Mouse (Mus musculus) stomach, embryonic 15.5 days (tissue): ENCODE results near the gene Mmp28. TPM values are rescaled to one million over a fixed set of nuclear protein-coding genes. Genes with fewer than 3 reads are reported as not detected.

Source experiments
- ATAC-seq: fragments of 200-750 bp; cut with Nextera tagmentation; 2 replicates; pipeline ENCODE4 v1.8.0; 2017; ENCODE audit warnings: low read depth, moderate number of reproducible peaks, moderate TSS enrichment; ENCODE audit not compliant: insufficient read depth, low FRiP score
- H3K27ac ChIP-seq: fragments of 300-500 bp; sonication (generic); 2 replicates; pipeline ENCODE4 v1.5.1; 2015; ENCODE audit warnings: mild to moderate bottlenecking, inconsistent platforms
- H3K27me3 ChIP-seq: fragments of 300-500 bp; sonication (generic); replicated peaks from 2 replicates; pipeline ENCODE4 v1.6.1; 2015; ENCODE audit warnings: inconsistent platforms
- H3K36me3 ChIP-seq: fragments of 300-500 bp; sonication (generic); 2 replicates; pipeline ENCODE4 v1.6.1; 2015; ENCODE audit warnings: inconsistent platforms
- H3K4me1 ChIP-seq: fragments of 300-500 bp; sonication (generic); 2 replicates; pipeline ENCODE4 v1.6.1; 2015; ENCODE audit warnings: inconsistent platforms
- H3K4me2 ChIP-seq: fragments of 300-500 bp; sonication (generic); 2 replicates; pipeline ENCODE4 v1.6.1; 2015; ENCODE audit warnings: mild to moderate bottlenecking, inconsistent platforms
- H3K4me3 ChIP-seq: fragments of 300-500 bp; sonication (generic); replicated peaks from 2 replicates; pipeline ENCODE4 v1.5.1; 2015; ENCODE audit warnings: inconsistent platforms
- H3K9ac ChIP-seq: fragments of 300-500 bp; sonication (generic); 2 replicates; pipeline ENCODE4 v1.6.1; 2015; ENCODE audit warnings: inconsistent platforms
- H3K9me3 ChIP-seq: fragments of 300-500 bp; sonication (generic); 2 replicates; pipeline ENCODE4 v1.6.1; 2016; ENCODE audit warnings: inconsistent platforms
- WGBS: fragments of 180-500 bp; shearing (Covaris S2); methylation state at CpG from one replicate; pipeline ENCODE4 v1.1.7; 2015; 5-methylcytosine and 5-hydroxymethylcytosine counted together
- polyA plus RNA-seq: library from polyadenylated mRNA; unstranded; fragments of >200 nt; fragmentation: Nextera tagmentation; extraction: Ambion mirVana; gene quantifications from 2 replicates; pipeline ENCODE4 v1.2.1, GENCODE M21; 2015

Gene Mmp28
- polyA plus RNA-seq, 1 experiment from 2014 or later = 3.1 TPM

GRCm38 (mm10) chr11:83394802-83395439 lies 68.0 kb downstream of the Mmp28 start:
- ATAC-seq = no peak
- 64% methylated on average over 6 of the region's 6 CpGs for WGBS
- H3K36me3 ChIP-seq = peaks cover 29% of the 10 kb centered on the region

GRCm38 (mm10) chr11:83393062-83393461 lies 69.8 kb downstream of the Mmp28 start:
- Histone ChIP-seq H3K27ac (no peak overlapping the region), H3K4me2 (no peak overlapping the region), H3K4me3 (no peak overlapping the region), H3K36me3 (0 out of 2 replicates have a peak, but pooled peaks cover 22% of the 10 kb centered on the region), H3K27me3 (no peaks in the 10 kb centered on the region), H3K9ac (no peak overlapping the region), H3K4me1 (no peaks in the 10 kb centered on the region), H3K9me3 (no peaks in the 10 kb centered on the region)
- no peak for ATAC-seq
- 87% methylated on average over 4 of the region's 4 CpGs for WGBS

More at GRCm38 (mm10) chr11:83394802-83395439, 68.0 kb downstream of the Mmp28 start:
- no peak overlapping the region for H3K9ac ChIP-seq
- no peak overlapping the region for H3K4me2 ChIP-seq
- H3K27me3 ChIP-seq = no peaks in the 10 kb centered on the region
- no peaks in the 10 kb centered on the region for H3K9me3 ChIP-seq
- H3K4me3 ChIP-seq = no peak overlapping the region
- H3K4me1 ChIP-seq = no peaks in the 10 kb centered on the region
- H3K27ac ChIP-seq = no peak overlapping the region

Other genes starting within 250 kb of the Mmp28 start
- gene Slfn14, start 176.3 kb downstream of the Mmp28 start, polyA plus RNA-seq = 1.1 and 2.6 TPM in 2 replicates
- 42.3 and 53.0 TPM in 2 replicates for gene Ap2b1, start 164.0 kb downstream of the Mmp28 start, polyA plus RNA-seq
- 14.0 TPM in 2 replicates for gene Pex12, start 160.5 kb downstream of the Mmp28 start, polyA plus RNA-seq
- gene Rasl10b, start 53.9 kb downstream of the Mmp28 start, polyA plus RNA-seq = 2.4 and 2.7 TPM in 2 replicates
- gene Gas2l2, start 33.6 kb downstream of the Mmp28 start, polyA plus RNA-seq = 0.08 TPM in 1 of 2 replicates, not detected in the other
- 0.72 and 1.1 TPM in 2 replicates for gene 1700020L24Rik, start 25.4 kb downstream of the Mmp28 start, polyA plus RNA-seq
- gene Taf15, start 10.0 kb upstream of the Mmp28 start, polyA plus RNA-seq = 13.4 and 14.9 TPM in 2 replicates
- gene Heatr9, start 59.1 kb upstream of the Mmp28 start, polyA plus RNA-seq = not detected in 2 replicates
- 1.6 and 1.7 TPM in 2 replicates for gene Ccl5, start 67.4 kb upstream of the Mmp28 start, polyA plus RNA-seq
- gene Ccl9, start 115.6 kb upstream of the Mmp28 start, polyA plus RNA-seq = 12.9 and 14.2 TPM in 2 replicates
- 12.5 and 16.1 TPM in 2 replicates for gene Ccl6, start 130.0 kb upstream of the Mmp28 start, polyA plus RNA-seq
- gene Rpl9-ps1, start 182.6 kb upstream of the Mmp28 start, polyA plus RNA-seq = not detected in 2 replicates
- 0.66 and 1.0 TPM in 2 replicates for gene Ccl3, start 186.3 kb upstream of the Mmp28 start, polyA plus RNA-seq
- 0.21 and 0.71 TPM in 2 replicates for gene Ccl4, start 199.5 kb upstream of the Mmp28 start, polyA plus RNA-seq
- gene Wfdc17, start 240.9 kb upstream of the Mmp28 start, polyA plus RNA-seq = 4.7 and 6.0 TPM in 2 replicates
- gene Wfdc18, start 245.9 kb upstream of the Mmp28 start, polyA plus RNA-seq = 0.57 and 0.66 TPM in 2 replicates